Mouse (Mus musculus) megakaryocyte, embryonic 14.5 days (primary cell): ENCODE measurements around the gene H2-K1. TPM values are rescaled to one million over a fixed set of nuclear protein-coding genes. Genes with fewer than 3 reads are reported as not detected.
"Not testable (repeated sequence)": the region's sequence is repeated elsewhere in the genome, so short reads cannot be mapped to it uniquely, and the experiment has no call there.

Experiments used
- H3K27me3 ChIP-seq: replicated peaks from 2 replicates; pipeline ENCODE3; 2012; ENCODE audit warnings: inconsistent platforms
- H3K36me3 ChIP-seq: replicated peaks from 2 replicates; pipeline ENCODE3; 2012; ENCODE audit warnings: low read length, inconsistent platforms, mixed read lengths
- H3K4me1 ChIP-seq: 2 replicates; pipeline ENCODE4 v1.6.1; 2012; ENCODE audit warnings: inconsistent platforms
- H3K4me3 ChIP-seq: replicated peaks from 2 replicates; pipeline ENCODE3; 2012; ENCODE audit warnings: moderate library complexity, mild to moderate bottlenecking, inconsistent platforms
- H3K9me3 ChIP-seq: 2 replicates; pipeline ENCODE4 v1.6.1; 2012; ENCODE audit warnings: inconsistent platforms
- FLI1 ChIP-seq: IDR thresholded peaks from 2 replicates; pipeline ENCODE4 v1.6.1; 2012; ENCODE audit warnings: low read length, inconsistent platforms, mixed read lengths
- GATA1 ChIP-seq: IDR thresholded peaks from 3 replicates; pipeline ENCODE4 v1.6.1; 2012; ENCODE audit warnings: mixed read lengths, low read length, inconsistent platforms, borderline replicate concordance
- polyA plus RNA-seq: library from polyadenylated mRNA; stranded (reverse); fragments of >175 nt; gene quantifications from 2 replicates; pipeline ENCODE4 v1.2.3, GENCODE M21; 2012; ENCODE audit warnings: low replicate concordance; ENCODE audit not compliant: insufficient read depth

The H2-K1 gene
- polyA plus RNA-seq, 1 experiment = 307 TPM

GRCm38 (mm10) chr17:33991788-33992664 lies 8.1 kb downstream of the H2-K1 start:
- H3K27me3 ChIP-seq = peaks cover 19% of the 10 kb centered on the region
- peaks cover 15% of the 10 kb centered on the region for H3K4me1 ChIP-seq
- no peak for TF ChIP-seq FLI1
- TF ChIP-seq GATA1 = no peak
- no peaks in the 10 kb centered on the region for H3K9me3 ChIP-seq
- peak overlapping the region; percentile 64 for H3K4me3 ChIP-seq
- peaks cover 14% of the 10 kb centered on the region for H3K36me3 ChIP-seq

GRCm38 (mm10) chr17:33982136-33982535 lies 18.0 kb downstream of the H2-K1 start:
- Histone ChIP-seq H3K4me1 (peaks cover 26% of the 10 kb centered on the region), H3K27me3 (peaks cover 33% of the 10 kb centered on the region)
- H3K4me3 ChIP-seq, H3K9me3 ChIP-seq, H3K36me3 ChIP-seq: not testable (repeated sequence)

- H3K36me3 ChIP-seq, H3K9me3 ChIP-seq, H3K4me3 ChIP-seq: not testable (repeated sequence)
- Histone ChIP-seq H3K4me1 (peaks cover 26% of the 10 kb centered on the region), H3K27me3 (peaks cover 30% of the 10 kb centered on the region)
Measured at GRCm38 (mm10) chr17:33981192-33981909, 18.8 kb downstream of the H2-K1 start.

- TF ChIP-seq GATA1 (no peak), FLI1 (no peak)
- H3K27me3 ChIP-seq = peaks cover 27% of the 10 kb centered on the region
- H3K4me3 ChIP-seq = peak overlapping the region; percentile 4
- H3K4me1 ChIP-seq = peaks cover 26% of the 10 kb centered on the region
- no peaks in the 10 kb centered on the region for H3K36me3 ChIP-seq
- no peaks in the 10 kb centered on the region for H3K9me3 ChIP-seq
Measured at GRCm38 (mm10) chr17:33980181-33981035, 19.7 kb downstream of the H2-K1 start.

GRCm38 (mm10) chr17:33979512-33980050 lies 20.6 kb downstream of the H2-K1 start:
- Histone ChIP-seq H3K4me3 (peak overlapping the region; percentile 92), H3K36me3 (no peaks in the 10 kb centered on the region), H3K27me3 (peaks cover 27% of the 10 kb centered on the region), H3K9me3 (no peaks in the 10 kb centered on the region), H3K4me1 (peaks cover 26% of the 10 kb centered on the region)
- TF ChIP-seq FLI1 (no peak), GATA1 (no peak)

- H3K36me3 ChIP-seq = no peaks in the 10 kb centered on the region
- H3K4me1 ChIP-seq = peaks cover 31% of the 10 kb centered on the region
- peak overlapping the region; percentile 92 for H3K4me3 ChIP-seq
- TF ChIP-seq FLI1 (no peak), GATA1 (no peak)
- no peaks in the 10 kb centered on the region for H3K9me3 ChIP-seq
- H3K27me3 ChIP-seq = peaks cover 25% of the 10 kb centered on the region
Measured at GRCm38 (mm10) chr17:33978631-33979031, 21.5 kb downstream of the H2-K1 start.

GRCm38 (mm10) chr17:33977861-33978557 lies 22.1 kb downstream of the H2-K1 start:
- no peaks in the 10 kb centered on the region for H3K9me3 ChIP-seq
- H3K4me1 ChIP-seq = peaks cover 37% of the 10 kb centered on the region
- peaks cover 23% of the 10 kb centered on the region for H3K27me3 ChIP-seq
- H3K36me3 ChIP-seq = no peaks in the 10 kb centered on the region
- TF ChIP-seq FLI1 (no peak), GATA1 (no peak)
- H3K4me3 ChIP-seq = peak overlapping the region; percentile 92

- H3K36me3 ChIP-seq = no peaks in the 10 kb centered on the region
- peaks cover 12% of the 10 kb centered on the region for H3K27me3 ChIP-seq
- peaks cover 27% of the 10 kb centered on the region for H3K4me1 ChIP-seq
- peaks cover 7% of the 10 kb centered on the region for H3K9me3 ChIP-seq
- TF ChIP-seq GATA1 (no peak), FLI1 (no peak)
- no peak overlapping the region for H3K4me3 ChIP-seq
Measured at GRCm38 (mm10) chr17:33973572-33973971, 26.6 kb downstream of the H2-K1 start.

GRCm38 (mm10) chr17:33972691-33973090 lies 27.5 kb downstream of the H2-K1 start:
- Histone ChIP-seq H3K4me1 (peaks cover 22% of the 10 kb centered on the region), H3K9me3 (peaks cover 7% of the 10 kb centered on the region), H3K27me3 (peaks cover 3% of the 10 kb centered on the region), H3K4me3 (no peak overlapping the region), H3K36me3 (no peaks in the 10 kb centered on the region)
- TF ChIP-seq GATA1 = no peak
- no peak for TF ChIP-seq FLI1
